Mouse (Mus musculus): ENCODE measurements around the gene Pdha2.

Gene Pdha2

DNA sequence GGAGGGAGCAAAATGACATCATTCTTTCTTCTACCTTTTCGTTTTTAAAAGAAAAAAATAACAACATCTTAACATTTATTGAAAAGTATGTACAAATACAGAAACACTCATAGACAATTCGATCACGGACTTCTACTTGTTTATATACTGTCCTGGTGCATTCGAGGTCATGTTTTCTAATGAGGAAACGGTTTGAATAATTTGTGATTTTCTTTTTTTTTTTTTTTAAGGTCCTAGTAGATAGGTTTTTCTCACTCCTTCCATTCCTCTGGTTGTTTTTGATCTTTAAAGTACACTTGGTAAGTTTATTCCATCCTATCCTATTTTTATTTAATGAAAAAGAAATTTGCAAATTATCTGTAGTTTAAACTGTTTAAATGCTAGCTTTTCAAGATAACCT lies at the start of gene Pdha2:
Gene Pdha2, minus strand, starts transcription at position 101 of the 400 bp plus-strand sequence.
- DNase-seq (ENCODE audit: low read depth, low spot score), result no peak

DNA sequence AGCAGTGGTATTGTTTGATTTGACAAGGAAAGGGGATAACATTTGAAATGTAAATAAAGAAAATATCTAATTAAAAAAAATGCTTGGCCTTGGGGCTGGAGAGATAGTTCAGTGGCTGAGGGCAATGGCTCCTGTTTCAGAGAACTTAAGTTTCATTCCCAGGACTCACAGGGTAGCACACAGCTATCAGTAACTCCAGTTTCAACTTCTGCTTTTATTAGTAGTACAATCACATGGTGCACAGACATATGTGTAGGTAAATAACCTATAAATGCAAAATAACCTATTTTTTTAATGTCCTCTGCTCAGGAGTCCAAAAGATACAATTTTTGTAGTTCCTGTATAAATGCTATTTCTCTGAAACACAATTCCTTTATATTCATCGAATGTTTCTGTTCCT lies 48.4 kb upstream of the Pdha2 start:
- DNase-seq (ENCODE audit: low read depth, low spot score), result no peak

DNA sequence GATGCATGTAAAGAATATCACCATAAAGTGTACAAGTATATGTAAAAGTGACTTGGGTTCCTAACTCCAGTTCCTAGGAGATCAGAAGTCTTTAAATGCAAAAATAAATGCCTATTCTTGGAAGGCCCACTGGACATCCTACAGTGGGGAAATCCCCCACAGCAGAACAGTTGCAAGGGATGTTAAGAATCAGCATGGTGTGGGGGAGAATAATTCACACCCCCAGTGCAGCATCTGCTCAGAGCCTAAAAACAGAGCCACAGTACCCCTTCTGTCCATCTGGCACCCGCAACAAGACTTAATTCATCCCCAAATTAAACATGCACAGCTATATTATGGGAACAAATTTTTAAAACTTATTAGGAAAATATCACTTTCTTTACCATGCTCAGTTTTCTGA lies 39.3 kb upstream of the Pdha2 start:
- DNase-seq (ENCODE audit: low read depth, low spot score), result no peak

DNA sequence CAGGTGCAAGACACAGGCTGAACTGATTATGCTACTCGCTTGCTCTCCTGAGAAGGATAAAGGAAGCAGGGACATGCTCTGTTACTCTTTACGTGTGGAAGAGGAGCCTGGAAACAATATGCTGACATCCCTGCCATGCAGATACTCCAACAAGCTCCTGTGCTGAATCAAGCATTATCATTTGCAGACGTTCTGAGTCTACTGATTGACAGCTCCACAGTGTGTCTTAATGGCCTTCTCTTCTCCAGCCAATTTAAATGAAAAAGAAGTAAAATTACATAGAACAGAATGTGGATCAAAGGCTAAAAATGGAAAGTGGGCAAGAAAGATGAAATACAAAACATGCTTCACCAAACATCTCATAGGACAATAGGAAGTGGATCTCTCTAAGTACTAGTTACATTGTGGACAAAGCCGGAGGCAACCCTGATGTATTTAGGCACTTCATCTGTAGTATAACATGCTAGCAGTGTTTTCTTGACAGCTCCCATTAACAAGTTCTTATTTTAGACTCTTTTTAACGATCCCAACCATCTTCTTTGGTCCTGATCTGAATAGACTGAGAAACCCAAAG lies 32.7 kb upstream of the Pdha2 start:
- no peak for DNase-seq (ENCODE audit: low read depth, low spot score)

DNA sequence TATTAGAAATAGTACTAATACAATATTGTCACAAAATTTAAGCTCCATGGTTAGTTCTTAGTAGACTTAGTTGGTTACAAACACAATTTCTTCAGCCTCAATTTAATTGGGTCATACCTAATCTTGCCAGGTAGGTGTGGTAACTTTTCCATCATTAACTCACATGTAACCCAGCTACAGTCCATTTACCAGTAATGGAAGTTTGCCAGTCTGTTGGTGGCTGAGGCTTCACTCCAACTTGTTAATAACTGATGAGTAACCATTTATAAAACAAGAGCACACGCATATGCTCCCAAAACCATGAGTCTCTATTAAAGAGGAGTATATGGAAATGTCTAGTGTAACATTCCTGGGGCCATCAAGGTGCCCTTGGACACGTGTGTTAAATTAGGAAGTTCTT lies 25.9 kb upstream of the Pdha2 start:
- no peak for DNase-seq (ENCODE audit: low read depth, low spot score)

DNA sequence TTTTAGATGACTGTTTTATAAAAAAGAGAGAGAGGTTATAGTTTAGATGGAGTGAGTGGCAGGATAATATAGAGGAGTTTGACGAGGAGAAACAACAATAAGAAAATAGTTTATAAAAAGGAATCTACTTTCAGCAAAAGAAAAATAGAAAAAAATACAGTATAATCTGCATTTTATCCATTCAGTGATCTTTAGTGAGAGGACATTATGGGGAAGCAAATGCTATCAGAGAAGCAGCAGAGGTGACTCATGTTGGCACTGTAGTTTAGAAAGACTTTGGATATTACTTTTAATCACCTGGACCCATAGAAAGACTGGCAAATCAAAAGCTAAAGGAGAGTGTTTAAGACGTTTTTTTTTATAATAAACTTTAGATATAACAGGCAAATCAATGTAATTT lies 17.0 kb upstream of the Pdha2 start:
- no peak for DNase-seq (ENCODE audit: low read depth, low spot score)

DNA sequence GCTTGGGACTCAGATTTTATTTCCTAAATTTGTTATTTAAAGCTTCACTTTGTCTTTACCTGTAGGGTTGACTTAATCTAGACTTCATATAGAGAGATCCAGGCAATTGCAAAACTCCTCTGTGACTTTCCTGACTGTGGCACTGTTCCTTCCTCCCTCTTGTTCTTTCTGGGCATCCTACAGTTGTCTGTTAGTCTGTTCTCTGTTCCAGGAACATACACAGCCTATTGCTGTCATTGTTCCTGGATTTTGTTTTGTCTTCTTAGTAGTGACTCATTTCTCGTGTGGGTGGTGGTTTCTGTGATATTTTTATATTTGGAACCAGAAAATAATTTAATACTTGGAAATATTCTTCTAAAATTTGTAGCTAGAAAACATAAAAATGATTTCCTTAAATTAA lies 10.2 kb upstream of the Pdha2 start:
- DNase-seq (ENCODE audit: low read depth, low spot score), result no peak

DNA sequence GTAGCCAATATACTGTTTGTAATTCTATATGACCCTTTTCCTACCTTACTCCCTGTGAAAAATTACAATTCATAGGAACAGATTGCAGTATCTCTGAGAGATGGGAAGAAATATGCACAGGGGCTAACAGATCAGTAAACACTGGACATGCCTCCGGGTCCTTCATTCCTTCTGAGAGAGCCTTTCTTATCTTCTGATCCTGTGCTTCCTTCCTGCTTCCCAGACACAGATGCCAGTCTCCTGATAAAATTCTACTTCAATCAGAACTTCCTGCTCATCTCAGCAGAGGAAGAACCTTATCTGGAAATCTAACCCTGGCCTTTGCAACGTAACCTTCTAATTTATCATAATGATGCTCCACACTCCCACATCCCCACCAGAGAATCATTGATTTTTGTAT lies 6.4 kb upstream of the Pdha2 start:
- DNase-seq (ENCODE audit: low read depth, low spot score), result no peak

DNA sequence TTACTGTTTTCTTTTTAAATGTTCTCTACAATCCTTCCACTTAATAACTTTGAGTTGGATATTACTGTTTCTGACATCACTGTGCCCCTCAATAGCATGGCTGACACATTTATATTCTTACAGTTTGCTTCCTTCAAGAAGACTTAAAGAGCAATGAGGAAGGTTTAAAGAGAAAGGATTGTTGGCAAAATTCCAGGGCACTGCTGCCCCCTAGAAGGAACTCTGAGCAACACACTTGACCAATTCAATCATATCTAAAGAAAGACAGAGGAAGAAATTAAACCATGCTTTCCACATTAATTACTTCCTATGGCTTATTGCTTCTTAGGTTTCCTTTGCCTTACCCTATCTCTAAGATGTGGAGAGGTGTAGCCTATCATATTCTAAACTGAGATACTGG lies 4.8 kb upstream of the Pdha2 start:
- DNase-seq (ENCODE audit: low read depth, low spot score), result no peak

DNA sequence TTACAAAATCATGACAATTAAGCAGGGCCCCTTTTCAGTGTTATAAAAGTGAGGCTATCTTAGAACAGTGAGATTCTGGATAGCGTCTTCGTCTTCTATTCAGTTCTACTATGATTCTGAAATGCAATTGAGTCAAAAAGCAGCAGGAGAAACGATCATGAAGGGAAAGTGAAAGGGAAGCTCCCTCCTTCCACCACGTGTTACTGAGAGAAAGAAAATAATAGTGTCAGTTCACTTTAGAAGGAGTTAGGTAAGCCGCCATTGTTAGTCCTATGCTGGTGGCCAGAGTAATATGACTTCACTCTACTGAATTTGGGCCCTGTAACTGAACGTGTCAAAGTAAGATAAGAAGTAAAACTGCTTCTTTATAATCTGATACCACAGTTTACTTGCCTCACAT lies 4.1 kb upstream of the Pdha2 start:
- no peak for DNase-seq (ENCODE audit: low read depth, low spot score)

DNA sequence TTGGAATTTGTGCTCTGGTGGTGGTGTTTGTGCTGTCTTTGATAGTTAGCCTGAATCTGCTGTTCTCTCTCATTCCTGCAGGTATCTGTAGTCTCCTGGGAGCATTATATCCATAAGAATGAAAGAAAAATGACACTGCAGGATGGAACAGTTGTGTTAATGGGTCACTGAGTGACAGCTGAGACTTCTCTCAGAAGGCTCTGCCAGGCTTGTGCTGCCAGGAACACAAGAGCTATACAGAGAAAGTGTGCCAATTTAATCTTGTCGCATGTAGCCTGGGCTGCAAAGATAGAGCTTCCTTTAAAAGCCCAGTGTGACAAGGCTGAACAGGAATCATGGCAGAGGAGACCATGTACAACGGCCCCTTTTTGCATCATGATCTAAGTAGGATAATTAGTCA lies 2.6 kb upstream of the Pdha2 start:
- no peak for DNase-seq (ENCODE audit: low read depth, low spot score)

DNA sequence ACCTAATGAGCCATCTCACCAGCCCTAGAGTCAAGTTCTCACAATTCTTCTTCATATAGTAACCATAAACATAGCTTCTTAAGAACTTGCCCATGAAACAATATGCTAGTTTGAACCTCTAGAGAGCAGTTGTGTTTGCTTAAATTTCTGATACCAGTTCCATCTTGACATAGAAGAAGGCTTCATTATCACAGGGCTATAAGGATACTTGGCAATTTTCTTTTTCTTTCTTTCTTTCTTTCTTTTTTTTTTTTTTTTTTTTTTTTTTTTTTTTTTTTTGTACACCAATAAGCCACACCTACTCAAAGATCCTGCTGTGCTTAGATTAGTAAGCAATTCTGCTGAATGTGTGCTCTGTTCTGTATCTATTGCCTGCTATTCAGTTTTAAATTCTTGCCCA lies 2.0 kb upstream of the Pdha2 start:
- DNase-seq (ENCODE audit: low read depth, low spot score), result no peak

DNA sequence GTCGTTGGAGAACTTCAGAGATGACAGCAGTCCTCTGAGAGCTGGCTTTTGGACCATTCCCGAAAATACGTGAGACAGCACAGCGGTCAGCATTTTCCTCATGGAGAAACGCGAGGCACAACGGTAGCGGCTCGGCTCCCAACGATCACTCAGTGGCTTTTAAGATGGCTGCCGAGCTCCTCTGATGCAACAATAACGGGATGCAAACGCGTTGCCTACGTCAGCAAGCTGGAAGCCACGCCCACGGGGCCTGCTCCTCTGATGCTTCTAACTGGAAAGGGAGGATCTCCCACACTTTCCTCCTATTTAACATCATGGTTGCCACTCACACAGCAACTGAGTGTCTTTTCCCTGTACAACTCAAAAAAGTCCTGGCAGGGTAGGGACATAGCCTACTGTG lies 511 bp downstream of the Pdha2 start:
- no peak for DNase-seq (ENCODE audit: low read depth, low spot score)

DNA sequence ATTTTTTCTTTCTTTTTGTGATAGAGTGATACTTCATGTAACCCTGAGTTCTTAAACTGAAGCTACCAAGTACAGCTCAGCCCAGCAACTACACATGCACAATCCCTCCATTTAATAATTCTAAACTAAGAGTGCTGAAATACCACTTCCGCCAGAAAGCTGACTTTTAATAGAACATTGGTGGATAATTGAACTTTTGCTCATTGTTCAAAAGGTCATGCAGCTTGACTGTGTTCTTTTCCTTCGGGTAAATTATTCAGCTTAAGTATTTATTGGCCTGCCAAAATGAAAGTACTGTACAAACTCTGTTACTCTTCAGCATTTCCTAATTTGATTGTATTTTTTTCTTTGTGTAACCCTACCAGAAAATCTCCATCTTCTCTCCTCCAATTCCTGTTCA lies 10.4 kb downstream of the Pdha2 start:
- DNase-seq (ENCODE audit: low read depth, low spot score), result no peak

DNA sequence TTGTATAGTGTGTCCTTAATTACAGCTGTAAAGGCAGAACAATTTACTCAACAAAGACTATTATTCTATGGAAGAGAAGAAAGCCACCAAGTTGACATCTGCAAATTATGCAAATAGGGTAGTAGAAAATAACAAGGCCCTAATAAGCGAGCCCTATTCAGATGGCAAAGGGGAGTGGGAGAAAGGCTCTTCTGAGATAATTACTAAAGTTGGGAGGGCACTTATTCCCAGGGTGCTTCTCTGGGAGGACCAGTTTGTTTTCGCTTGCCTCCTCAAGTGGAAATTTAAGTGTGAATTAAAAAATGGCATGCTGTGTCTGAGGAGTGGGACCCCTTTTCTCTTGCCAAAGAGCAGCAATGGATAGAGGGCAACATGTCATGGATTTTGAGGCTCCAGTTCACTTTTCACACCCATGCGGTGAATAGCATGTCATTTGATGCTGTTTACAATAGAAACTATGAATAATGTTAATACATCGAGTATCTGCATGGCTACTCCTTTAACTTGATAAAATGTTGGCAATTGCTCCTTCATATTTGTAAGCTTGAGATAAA lies 14.8 kb downstream of the Pdha2 start:
- DNase-seq (ENCODE audit: low read depth, low spot score), result no peak

DNA sequence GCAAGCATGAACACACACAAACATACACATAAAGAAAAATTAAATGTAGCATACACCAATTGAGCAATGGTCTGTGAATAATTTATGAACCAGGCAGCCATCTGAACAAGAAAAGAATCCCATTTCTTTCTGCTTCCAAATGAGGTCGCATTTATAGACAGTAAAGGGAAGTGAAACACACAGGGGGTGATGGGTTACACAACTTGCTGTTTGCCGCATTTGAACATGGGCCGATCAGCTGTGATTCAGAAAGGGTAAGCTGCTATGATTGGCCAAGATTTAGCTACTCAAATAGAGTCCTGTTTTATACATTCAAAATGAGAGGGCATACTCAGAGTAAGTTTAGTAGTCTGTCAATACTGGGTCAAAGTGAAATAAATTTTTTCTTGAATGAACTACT lies 20.5 kb downstream of the Pdha2 start:
- no peak for DNase-seq (ENCODE audit: low read depth, low spot score)

DNA sequence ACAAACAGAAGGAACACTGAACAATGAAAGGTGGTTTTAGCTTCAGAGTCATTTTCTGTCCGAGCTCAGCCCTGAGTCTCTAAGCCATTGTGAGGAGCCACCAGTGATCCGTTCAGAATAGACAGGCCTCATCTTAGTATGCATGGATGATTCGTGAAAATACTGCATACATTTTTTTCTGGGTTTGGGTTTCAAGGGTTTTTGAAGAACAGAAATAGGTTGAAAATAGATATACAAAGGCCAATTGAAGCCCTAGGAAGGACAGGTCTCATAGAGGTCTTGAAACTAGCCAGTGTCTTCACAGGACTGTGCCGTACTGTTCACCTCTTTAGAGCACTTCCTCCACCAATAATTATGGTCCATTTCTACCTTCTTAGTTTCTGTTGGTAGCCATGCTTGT lies 21.7 kb downstream of the Pdha2 start:
- no peak for DNase-seq (ENCODE audit: low read depth, low spot score)

DNA sequence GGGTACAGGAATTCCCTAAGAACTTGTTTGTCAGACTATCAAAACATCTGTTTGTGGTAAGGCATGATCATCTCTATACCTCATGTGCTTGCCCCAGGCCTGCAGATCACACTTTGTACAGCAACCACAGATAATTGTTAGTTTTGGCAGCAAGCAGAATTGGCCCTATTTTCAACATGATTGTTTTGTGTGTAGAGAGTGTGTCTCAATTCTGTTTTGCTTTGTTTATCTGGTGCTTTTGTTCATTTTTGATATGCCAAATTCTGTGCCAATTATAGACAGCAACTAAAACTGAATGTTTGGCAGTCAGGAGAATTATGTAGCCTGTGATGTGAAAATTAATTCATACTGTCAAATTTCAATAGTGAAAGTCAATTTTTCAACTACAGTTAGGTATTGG lies 51.2 kb downstream of the Pdha2 start:
- no peak for DNase-seq (ENCODE audit: low read depth, low spot score)
